In genomic region chr12:31299676-31300197, GRCm38 (mm10) we compare ENCODE assay signal across 18 mouse cellular contexts. TPM values are rescaled to one million over a fixed set of nuclear protein-coding genes. Genes with fewer than 3 reads are reported as not detected.
DNase-seq lines count a peak whose midpoint lies in the region; ATAC-seq and TF ChIP-seq lines count a peak whose summit lies in the region.
"Had no signal": no experiment of that assay in that cellular context is flagged by ENCODE, and none has a peak within 500 bp of the region (broad histone marks: within the 10 kb centered on the region; RNA-seq: fewer than 3 reads in every experiment).

No protein-coding gene starts in this region.

- H3K27ac ChIP-seq in kidney, postnatal 0 days, result 0 out of 2 replicates have a peak overlapping the region, but pooled peaks have one; percentile 5
- H3K27ac ChIP-seq in brown adipose tissue, adult 24 weeks (replicated peaks; ENCODE audit: low read depth, low read length), result peak overlapping the region; percentile 28
- H3K27ac ChIP-seq in heart, embryonic 14.5 days (replicated peaks in 1 of 2; ENCODE audit: control insufficient read depth in 1 of 2, insufficient read depth in 1 of 2, low read depth in 2 of 2, low read length in 2 of 2), result peak overlapping the region; percentile 79 to 84
- no peak overlapping the region for H3K27ac ChIP-seq in forebrain, embryonic 10.5 days
- H3K27ac ChIP-seq in hindbrain, embryonic 12.5 days, result no peak overlapping the region
- H3K27ac ChIP-seq: forebrain, embryonic 15.5 days; limb, embryonic 15.5 days; lung, embryonic 15.5 days had no signal

- H3K9ac ChIP-seq in kidney, postnatal 0 days (ENCODE audit: low read depth, low read length), result no peak overlapping the region
- H3K9ac ChIP-seq in heart, embryonic 14.5 days (ENCODE audit: low read length), result 0 out of 2 replicates have a peak overlapping the region, but pooled peaks have one; percentile 45
- H3K9ac ChIP-seq in hindbrain, embryonic 12.5 days, result no peak overlapping the region
- H3K9ac ChIP-seq: forebrain, embryonic 15.5 days; limb, embryonic 15.5 days; lung, embryonic 15.5 days had no signal

- no peaks in the 10 kb centered on the region for H3K9me3 ChIP-seq in kidney, postnatal 0 days (replicated peaks; ENCODE audit: low read length)
- no peaks in the 10 kb centered on the region for H3K9me3 ChIP-seq in heart, embryonic 14.5 days (ENCODE audit: control insufficient read depth, low read length)
- no peaks in the 10 kb centered on the region for H3K9me3 ChIP-seq in forebrain, embryonic 10.5 days
- H3K9me3 ChIP-seq in hindbrain, embryonic 12.5 days (replicated peaks), result no peaks in the 10 kb centered on the region
- H3K9me3 ChIP-seq: forebrain, embryonic 15.5 days; limb, embryonic 15.5 days; lung, embryonic 15.5 days had no signal

- peak; percentile 10; the same call in 1 of the 2 replicates for TF ChIP-seq CTCF in kidney, postnatal 0 days (IDR thresholded peaks at IDR 0.05; ENCODE audit: low read depth)

- no peak for ATAC-seq in kidney, postnatal 0 days (replicated peaks; ENCODE audit: low FRiP score, low read depth)
- peak; percentile 80 for ATAC-seq in heart, embryonic 14.5 days (ENCODE audit: insufficient number of reproducible peaks, insufficient read depth, low FRiP score, low read depth)
- ATAC-seq in hindbrain, embryonic 12.5 days (ENCODE audit: low FRiP score), result no peak
- ATAC-seq: forebrain, embryonic 15.5 days; Patski had no signal

- WGBS in kidney, postnatal 0 days, result 71% methylated on average over 14 of the region's 14 CpGs
- 22% methylated on average over 14 of the region's 14 CpGs for WGBS in heart, embryonic 14.5 days
- 92% methylated on average over 14 of the region's 14 CpGs for WGBS in forebrain, embryonic 10.5 days
- WGBS in hindbrain, embryonic 12.5 days, result 86% methylated on average over 14 of the region's 14 CpGs

- peaks cover 69% of the 10 kb centered on the region for H3K36me3 ChIP-seq in kidney, postnatal 0 days (ENCODE audit: insufficient read depth, low read length)
- peaks cover 97% of the 10 kb centered on the region for H3K36me3 ChIP-seq in heart, embryonic 14.5 days (ENCODE audit: control insufficient read depth, insufficient read depth, low read length)
- H3K36me3 ChIP-seq in forebrain, embryonic 10.5 days (replicated peaks), result peaks cover 49% of the 10 kb centered on the region
- H3K36me3 ChIP-seq in hindbrain, embryonic 12.5 days, result no peaks in the 10 kb centered on the region
- H3K36me3 ChIP-seq: forebrain, embryonic 15.5 days had no signal

- H3K4me1 ChIP-seq in kidney, postnatal 0 days (replicated peaks; ENCODE audit: insufficient read depth, low read length), result peaks cover 9% of the 10 kb centered on the region
- H3K4me1 ChIP-seq in brown adipose tissue, adult 24 weeks (ENCODE audit: control insufficient read depth, insufficient read depth, insufficient read length, low read length), result peaks cover 5% of the 10 kb centered on the region
- H3K4me1 ChIP-seq in heart, embryonic 14.5 days (ENCODE audit: control insufficient read depth in 2 of 2, insufficient read depth in 2 of 2, low read length in 2 of 2), result peaks cover 23 to 29% of the 10 kb centered on the region in 2 experiments
- H3K4me1 ChIP-seq in forebrain, embryonic 10.5 days, result peaks cover 8% of the 10 kb centered on the region
- H3K4me1 ChIP-seq in hindbrain, embryonic 12.5 days, result no peaks in the 10 kb centered on the region

- no peak overlapping the region for H3K4me2 ChIP-seq in kidney, postnatal 0 days (ENCODE audit: low read length)
- H3K4me2 ChIP-seq in heart, embryonic 14.5 days (ENCODE audit: low read length), result no peak overlapping the region
- no peak overlapping the region for H3K4me2 ChIP-seq in hindbrain, embryonic 12.5 days (replicated peaks)
- H3K4me2 ChIP-seq: forebrain, embryonic 15.5 days; limb, embryonic 15.5 days; lung, embryonic 15.5 days; midbrain, embryonic 11.5 days had no signal

- DNase-seq in kidney, postnatal 0 days (ENCODE audit: low spot score), result no peak
- DNase-seq in kidney, adult 8-10 months, result no peak
- peak; percentile 22 for DNase-seq in lung, postnatal 14 days
- no peak for DNase-seq in forebrain, embryonic 10.5 days (ENCODE audit: extremely low spot score, low spot score)
- no peak for DNase-seq in kidney, postnatal 10 days
- DNase-seq: cerebellum, postnatal 10 days had no signal

- H3K27me3 ChIP-seq in kidney, postnatal 0 days (ENCODE audit: insufficient read depth, low read length), result no peaks in the 10 kb centered on the region
- H3K27me3 ChIP-seq in heart, embryonic 14.5 days (ENCODE audit: control insufficient read depth, insufficient read depth, low read length), result no peaks in the 10 kb centered on the region
- H3K27me3 ChIP-seq in forebrain, embryonic 10.5 days (ENCODE audit: poor library complexity, severe bottlenecking), result no peaks in the 10 kb centered on the region
- no peaks in the 10 kb centered on the region for H3K27me3 ChIP-seq in hindbrain, embryonic 12.5 days
- H3K27me3 ChIP-seq: forebrain, embryonic 15.5 days; limb, embryonic 15.5 days; lung, embryonic 15.5 days; Patski had no signal

- H3K4me3 ChIP-seq in kidney, postnatal 0 days (replicated peaks; ENCODE audit: low read depth, low read length), result no peak overlapping the region
- H3K4me3 ChIP-seq in brown adipose tissue, adult 24 weeks (ENCODE audit: insufficient read depth, low read depth, low read length), result no peak overlapping the region
- no peak overlapping the region for H3K4me3 ChIP-seq in heart, embryonic 14.5 days (ENCODE audit: control insufficient read depth in 1 of 2, insufficient read depth in 1 of 2, low read depth in 1 of 2, low read length in 2 of 2)
- H3K4me3 ChIP-seq in forebrain, embryonic 10.5 days, result no peak overlapping the region
- H3K4me3 ChIP-seq in hindbrain, embryonic 12.5 days, result no peak overlapping the region
- H3K4me3 ChIP-seq: forebrain, embryonic 15.5 days; limb, embryonic 15.5 days; lung, embryonic 15.5 days; myocyte had no signal

RNA-seq across cellular contexts. Expression of gene Lamb1, which starts 34.7 kb away (rescaled TPM):
- polyA plus RNA-seq in kidney, postnatal 0 days (2015; fragmentation: Nextera tagmentation; extraction: Ambion mirVana), result 115 and 128 TPM in 2 replicates
- 28.5 and 41.1 TPM in 2 replicates for polyA plus RNA-seq in brown adipose tissue, adult 24 weeks (2012; ENCODE audit: insufficient read depth, insufficient read length, missing spikeins)
- 96.3 and 101 TPM in 2 replicates for polyA plus RNA-seq in heart, embryonic 14.5 days (2014; fragmentation: Nextera tagmentation; extraction: Ambion mirVana)
- polyA plus RNA-seq in forebrain, embryonic 10.5 days (2016; fragmentation: Nextera tagmentation; extraction: Ambion mirVana), result 22.6 and 23.1 TPM in 2 replicates
- polyA plus RNA-seq in hindbrain, embryonic 12.5 days (2016; fragmentation: Nextera tagmentation; extraction: Ambion mirVana), result 33.7 and 41.5 TPM in 2 replicates

RNA-seq across cellular contexts. Expression of gene Dld, which starts 51.5 kb away (rescaled TPM):
- 196 and 202 TPM in 2 replicates for polyA plus RNA-seq in kidney, postnatal 0 days (2015; fragmentation: Nextera tagmentation; extraction: Ambion mirVana)
- polyA plus RNA-seq in brown adipose tissue, adult 24 weeks (2012; ENCODE audit: insufficient read depth, insufficient read length, missing spikeins), result 928 and 1,239 TPM in 2 replicates
- 214 and 224 TPM in 2 replicates for polyA plus RNA-seq in heart, embryonic 14.5 days (2014; fragmentation: Nextera tagmentation; extraction: Ambion mirVana)
- polyA plus RNA-seq in forebrain, embryonic 10.5 days (2016; fragmentation: Nextera tagmentation; extraction: Ambion mirVana), result 136 and 137 TPM in 2 replicates
- polyA plus RNA-seq in hindbrain, embryonic 12.5 days (2016; fragmentation: Nextera tagmentation; extraction: Ambion mirVana), result 139 and 153 TPM in 2 replicates

RNA-seq across cellular contexts. Expression of gene Gm6993, which starts 59.2 kb away (rescaled TPM):
- polyA plus RNA-seq in kidney, postnatal 0 days (2015; fragmentation: Nextera tagmentation; extraction: Ambion mirVana), result not detected in 2 replicates
- not detected in 2 replicates for polyA plus RNA-seq in brown adipose tissue, adult 24 weeks (2012; ENCODE audit: insufficient read depth, insufficient read length, missing spikeins)
- not detected in 2 replicates for polyA plus RNA-seq in heart, embryonic 14.5 days (2014; fragmentation: Nextera tagmentation; extraction: Ambion mirVana)
- polyA plus RNA-seq in forebrain, embryonic 10.5 days (2016; fragmentation: Nextera tagmentation; extraction: Ambion mirVana), result not detected in 2 replicates
- polyA plus RNA-seq in hindbrain, embryonic 12.5 days (2016; fragmentation: Nextera tagmentation; extraction: Ambion mirVana), result not detected in 2 replicates
- polyA plus RNA-seq: forebrain, embryonic 15.5 days; intestine, embryonic 14.5 days; kidney, embryonic 16.5 days; limb, embryonic 15.5 days; lung, embryonic 15.5 days; midbrain, embryonic 11.5 days; myocyte; Patski; spleen, adult 2 months had no signal

Comparison
In these comparisons a context has a peak if more than half of its experiments do, and no peak if none do; other contexts are left out.
1. H3K27ac ChIP-seq: peak in kidney, postnatal 0 days (single experiment), brown adipose tissue, adult 24 weeks (single experiment) and heart, embryonic 14.5 days (2 of 2); none in forebrain, embryonic 10.5 days (single experiment) and hindbrain, embryonic 12.5 days (single experiment).